Mouse (Mus musculus) testis, adult 2 months (tissue): ENCODE measurements at regions not wholly inside any gene's neighbourhood (a gene's known extent, or its start where the extent isn't known, plus 50 kb on each side); places are given as distances from the start of the nearest gene placed in this dataset.

Source experiments
- CTCF ChIP-seq: fragments of 200-500 bp; IDR thresholded peaks from 2 replicates; pipeline ENCODE4 v1.5.1; 2012; ENCODE audit warnings: low read depth, mild to moderate bottlenecking, inconsistent platforms, low read length, moderate library complexity; ENCODE audit not compliant: control insufficient read depth, insufficient read depth, insufficient replicate concordance
- POLR2A ChIP-seq: fragments of 200-500 bp; IDR thresholded peaks from 2 replicates; pipeline ENCODE4 v1.6.1; 2012; ENCODE audit warnings: low read depth, mild to moderate bottlenecking, inconsistent platforms, low read length, moderate library complexity; ENCODE audit not compliant: control insufficient read depth

GRCm38 (mm10) chr19:57560757-57561156 lies 50.1 kb upstream of the Atrnl1 start:
- TF ChIP-seq CTCF (no peak), POLR2A (no peak)
